Mouse (Mus musculus) thymus, postnatal 14 days (tissue): ENCODE results near the gene Sulf2.
A peak's percentile ranks its signal among the peaks of the same experiment; 100 is the strongest.

Source experiments
- DNase-seq: peaks from one replicate; pipeline ENCODE4 v3.0.0; 2021

Gene Sulf2

DNA sequence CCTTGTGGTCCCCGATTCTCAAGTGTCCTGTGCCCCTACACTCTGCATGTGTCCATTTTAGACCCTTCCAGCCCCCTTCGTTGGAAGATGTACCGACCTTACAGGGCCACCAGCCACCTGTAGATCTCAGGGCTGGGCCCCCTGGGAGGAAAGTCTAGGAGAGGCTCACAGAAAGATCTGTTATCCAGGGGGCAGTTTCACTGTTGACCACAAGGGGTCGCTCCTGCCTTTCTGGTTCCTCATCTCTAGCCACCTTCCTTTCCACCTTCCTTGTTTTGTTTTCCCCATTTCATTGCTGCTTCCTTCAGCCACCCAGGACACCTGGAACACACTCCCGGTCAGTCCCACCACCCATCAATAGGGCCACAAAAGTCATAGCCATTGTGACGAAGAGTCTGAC is 70.5 kb downstream of the Sulf2 start:
- DNase-seq = peak; percentile 54

- DNase-seq = no peak
Observed at GRCm38 (mm10) chr2:166084111-166084510, 71.4 kb downstream of the Sulf2 start.

DNA sequence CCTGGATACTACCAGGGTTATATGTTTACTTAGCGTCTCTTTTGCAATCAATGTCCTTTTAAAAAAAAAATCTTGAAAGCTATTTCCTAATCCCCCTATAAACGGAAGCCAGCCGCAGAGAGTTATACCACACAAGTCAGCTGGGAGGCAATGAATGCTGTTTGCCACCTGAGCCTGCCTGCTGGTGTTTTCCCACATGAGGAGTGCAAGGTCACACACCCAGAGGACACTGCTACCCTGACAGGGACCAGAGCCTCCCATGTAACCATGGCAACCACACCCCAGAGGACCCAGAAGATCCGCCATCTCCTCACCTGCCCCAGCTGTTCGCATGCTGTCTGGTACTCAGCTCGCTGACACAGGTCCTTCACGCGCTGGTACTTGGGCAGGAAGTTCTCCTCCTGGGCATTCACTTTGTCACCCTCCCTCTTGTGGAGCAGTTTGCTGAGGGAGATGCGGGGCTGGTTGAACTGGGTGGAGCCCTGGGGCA is 71.9 kb downstream of the Sulf2 start:
- DNase-seq = no peak

DNA sequence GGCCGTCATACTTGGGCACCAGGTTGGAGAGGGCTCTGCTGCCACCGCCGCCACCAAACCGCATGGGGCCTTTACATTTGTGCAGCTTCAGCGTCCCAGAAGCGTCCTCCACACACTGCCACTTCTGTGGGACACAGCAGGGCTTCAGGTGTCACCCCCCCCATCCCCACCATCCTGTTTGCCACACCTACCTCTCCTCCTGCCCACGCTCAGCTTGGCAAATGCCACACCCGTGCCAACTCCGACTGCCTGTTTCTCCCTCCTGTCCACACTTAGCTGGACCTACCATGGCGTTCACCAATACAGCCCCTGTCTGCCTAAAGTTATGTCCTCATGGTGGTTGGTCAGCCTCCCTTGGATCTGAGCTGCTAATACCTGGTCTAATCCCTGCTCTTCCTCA is 72.8 kb downstream of the Sulf2 start:
- no peak for DNase-seq

- peak; percentile 77 for DNase-seq
Observed at GRCm38 (mm10) chr2:166082193-166082592, 73.3 kb downstream of the Sulf2 start.

DNA sequence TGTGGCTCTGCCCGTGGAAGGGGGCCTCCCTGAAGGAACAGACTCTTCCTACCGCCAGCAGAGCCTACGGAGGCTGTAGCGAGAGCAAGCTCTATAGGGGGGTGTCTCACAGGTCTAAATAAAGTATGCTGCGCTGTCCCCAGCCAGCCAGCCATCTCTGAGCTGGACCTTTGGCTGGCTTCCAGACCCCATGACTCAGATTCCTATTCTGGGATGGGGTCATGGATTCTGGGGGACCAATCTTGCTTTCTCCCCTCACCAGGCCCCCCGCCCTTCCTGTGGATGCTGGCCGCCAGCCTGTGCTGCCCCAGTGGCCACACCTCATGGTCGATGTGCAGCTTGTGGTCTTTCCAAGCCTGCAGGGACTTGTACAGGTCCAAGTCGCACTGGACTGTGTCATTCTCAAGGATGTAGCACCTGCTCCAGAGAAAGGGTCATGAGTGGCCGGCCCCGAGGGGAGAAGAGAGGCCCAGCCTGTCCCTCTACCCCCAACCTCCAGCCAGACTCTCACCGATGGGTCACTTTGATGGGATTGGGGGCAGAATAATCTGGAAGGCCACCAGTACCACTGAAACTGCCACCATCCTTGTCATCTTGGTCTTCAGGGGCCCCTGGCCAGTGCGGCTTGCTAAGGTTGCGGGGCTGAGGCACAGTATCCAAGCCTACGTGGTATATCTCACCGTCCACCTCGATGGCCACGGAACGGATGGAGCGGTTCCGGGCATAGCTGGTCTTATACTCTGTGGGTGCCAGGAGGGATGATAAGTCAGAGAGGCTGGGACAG is 74.3 kb downstream of the Sulf2 start:
- DNase-seq = no peak

- DNase-seq = no peak
Observed at GRCm38 (mm10) chr2:166079961-166080885, 75.2 kb downstream of the Sulf2 start.

DNA sequence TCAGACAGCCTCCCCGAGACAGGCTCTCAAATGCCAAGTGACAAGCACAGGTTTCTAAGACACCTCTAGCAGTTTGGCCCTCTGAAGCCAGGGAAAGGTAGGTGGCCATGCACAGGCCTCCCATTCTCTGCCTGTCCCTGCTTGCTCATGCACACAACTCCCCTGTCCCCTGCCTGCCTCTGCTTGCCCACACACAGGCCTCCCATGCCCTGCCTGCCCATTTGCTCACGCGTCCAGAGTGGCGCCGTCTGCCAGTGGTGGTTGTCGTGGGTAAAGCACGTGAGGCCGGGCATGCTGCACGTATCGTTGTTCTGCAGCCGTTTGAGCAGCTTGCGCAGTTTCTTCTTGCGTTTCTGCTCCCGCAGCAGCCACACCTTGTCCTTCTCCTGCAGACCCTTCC is 76.2 kb downstream of the Sulf2 start:
- DNase-seq = no peak

- DNase-seq = no peak
Observed at GRCm38 (mm10) chr2:166077371-166077770, 78.1 kb downstream of the Sulf2 start.

GRCm38 (mm10) chr2:166074322-166074721 is 81.1 kb downstream of the Sulf2 start:
- DNase-seq = no peak

- no peak for DNase-seq
Observed at GRCm38 (mm10) chr2:166073082-166073481, 82.4 kb downstream of the Sulf2 start.

GRCm38 (mm10) chr2:166071889-166072288 is 83.6 kb downstream of the Sulf2 start:
- DNase-seq = no peak

- DNase-seq = no peak
Observed at GRCm38 (mm10) chr2:166071481-166071880, 84.0 kb downstream of the Sulf2 start.

DNA sequence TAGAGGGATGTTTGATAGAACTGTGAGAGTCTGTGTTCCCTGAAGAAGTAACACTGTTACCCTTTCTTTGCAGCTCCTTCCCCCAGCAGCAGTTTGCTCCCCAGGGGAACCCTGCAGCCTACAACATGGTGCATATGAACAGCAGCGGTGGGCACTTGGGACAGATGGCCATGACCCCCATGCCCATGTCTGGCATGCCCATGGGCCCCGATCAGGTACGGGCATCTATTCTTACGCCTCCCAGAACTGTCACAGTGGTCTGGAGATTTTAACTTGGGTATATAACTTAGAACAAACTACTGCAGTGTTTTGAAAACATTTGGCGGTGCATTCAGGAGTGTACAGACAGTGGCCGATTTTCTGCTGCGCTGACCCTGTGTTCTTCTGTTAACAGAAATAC is 85.7 kb downstream of the Sulf2 start:
- no peak for DNase-seq

DNA sequence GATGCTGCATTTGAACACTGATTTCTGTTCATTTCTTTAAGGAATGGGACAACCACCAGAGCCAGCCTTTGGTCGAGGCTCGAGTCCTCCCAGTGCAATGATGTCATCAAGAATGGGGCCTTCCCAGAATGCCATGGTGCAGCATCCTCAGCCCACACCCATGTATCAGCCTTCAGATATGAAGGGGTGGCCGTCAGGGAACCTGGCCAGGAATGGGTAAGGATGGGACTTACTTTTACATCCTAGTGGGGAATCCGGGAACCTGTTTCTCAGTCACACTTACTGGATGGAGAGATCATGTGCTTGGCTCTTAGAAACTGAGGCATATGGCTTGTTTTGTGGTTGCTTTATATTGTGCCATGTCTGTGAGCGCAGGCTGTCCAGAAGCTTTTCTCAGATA is 86.3 kb downstream of the Sulf2 start:
- DNase-seq = no peak

- no peak for DNase-seq
Observed at GRCm38 (mm10) chr2:166068261-166068660, 87.2 kb downstream of the Sulf2 start.

DNA sequence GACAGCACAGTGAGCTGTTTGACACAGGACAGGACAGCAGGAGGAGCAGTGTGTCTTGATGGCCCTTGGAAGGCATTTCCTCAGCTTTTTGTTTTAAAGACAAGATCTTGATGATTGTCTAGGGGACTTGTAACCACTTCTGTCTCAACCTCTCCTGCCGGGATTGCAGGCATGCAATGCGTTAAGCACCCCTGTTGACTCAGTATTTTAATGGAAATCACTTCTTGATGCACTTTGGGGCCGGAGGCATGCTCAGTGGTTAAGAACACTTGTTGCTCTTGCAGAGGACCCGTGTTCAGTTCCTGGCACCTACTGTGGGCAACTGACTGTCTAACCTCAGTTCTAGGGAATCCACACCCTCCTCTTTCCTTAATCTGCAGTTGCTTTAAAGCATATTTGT is 89.0 kb downstream of the Sulf2 start:
- no peak for DNase-seq

GRCm38 (mm10) chr2:166062431-166062830 is 93.0 kb downstream of the Sulf2 start:
- DNase-seq = no peak

- DNase-seq = no peak
Observed at GRCm38 (mm10) chr2:166062008-166062407, 93.5 kb downstream of the Sulf2 start.

DNA sequence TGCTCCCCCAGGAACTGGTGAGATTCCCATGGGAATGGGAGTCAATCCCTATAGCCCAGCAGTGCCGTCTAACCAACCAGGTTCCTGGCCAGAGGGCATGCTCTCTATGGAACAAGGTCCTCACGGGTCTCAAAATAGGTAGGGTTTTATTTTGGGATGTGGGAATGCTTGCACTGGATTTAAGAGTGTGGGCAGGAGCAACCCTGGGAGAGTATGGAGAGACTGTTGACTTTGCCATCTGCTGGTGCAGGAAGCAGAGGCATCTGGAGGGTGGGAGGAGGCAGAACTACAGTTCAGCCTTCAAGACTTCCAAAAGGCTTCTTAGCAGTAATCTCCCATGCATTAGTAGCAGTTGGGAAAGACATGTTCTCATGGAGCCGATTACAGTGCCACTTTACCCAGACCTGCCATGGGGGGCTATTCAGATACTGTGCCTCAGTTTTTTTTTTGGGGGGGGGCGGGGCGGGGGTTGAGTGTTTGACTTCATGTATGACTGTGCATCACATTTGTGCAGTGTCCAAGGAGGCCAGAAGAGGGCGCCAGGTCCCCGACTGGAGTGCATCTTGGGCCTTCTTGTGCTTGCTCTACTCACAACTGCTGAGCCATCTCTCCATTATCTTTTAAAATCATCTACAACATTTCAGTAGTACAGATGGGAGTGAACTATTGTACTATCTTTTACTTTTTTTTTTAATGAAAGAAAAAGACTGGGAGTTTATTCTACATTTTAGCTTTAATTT is 95.6 kb downstream of the Sulf2 start:
- peak; percentile 62 for DNase-seq

DNA sequence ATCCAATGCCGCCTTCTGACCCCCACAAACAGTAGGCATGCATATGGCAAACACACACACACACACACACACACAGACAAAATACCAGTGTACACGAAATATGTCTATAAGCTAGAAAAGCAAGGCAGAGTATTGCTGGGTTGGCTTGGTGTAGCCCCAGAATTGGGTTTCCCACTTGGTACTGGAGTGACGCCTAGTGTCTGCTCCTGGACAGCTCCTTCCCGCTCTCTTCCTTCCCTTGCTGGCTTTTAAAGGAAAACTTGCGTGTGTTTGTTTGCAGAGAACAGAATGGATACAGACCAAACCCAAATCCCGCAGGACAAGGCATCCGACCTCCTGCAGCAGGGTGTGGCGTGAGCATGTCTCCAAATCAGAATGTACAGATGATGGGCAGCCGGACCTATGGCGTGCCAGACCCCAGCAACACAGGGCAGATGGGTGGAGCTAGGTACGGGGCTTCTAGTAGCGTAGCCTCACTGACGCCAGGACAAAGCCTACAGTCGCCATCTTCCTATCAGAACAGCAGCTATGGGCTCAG is 101.4 kb downstream of the Sulf2 start:
- DNase-seq = no peak

DNA sequence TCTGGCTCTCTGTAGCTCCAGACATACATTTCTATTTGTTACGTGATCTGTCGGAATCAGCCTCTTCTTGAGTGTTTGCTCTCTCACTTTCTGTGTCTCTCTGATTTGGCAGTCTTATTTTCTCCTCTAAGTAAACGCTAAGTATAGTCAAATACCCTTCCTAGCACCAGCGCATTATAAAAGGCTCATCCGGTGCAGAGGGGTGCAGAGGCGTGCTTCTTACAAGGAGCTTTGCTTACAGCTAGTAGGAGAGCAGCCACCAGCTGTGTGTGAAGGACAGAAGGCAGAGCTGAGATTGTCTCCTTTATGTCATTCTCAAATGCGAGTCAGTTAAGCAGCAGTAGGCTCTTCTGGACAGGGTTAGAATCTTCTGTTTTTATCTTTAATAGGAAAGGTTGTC is 103.5 kb downstream of the Sulf2 start:
- DNase-seq = no peak

- DNase-seq = no peak
Observed at GRCm38 (mm10) chr2:166051421-166051820, 104.0 kb downstream of the Sulf2 start.
